Mouse (Mus musculus): ENCODE measurements at regions not wholly inside any gene's neighbourhood (a gene's known extent, or its start where the extent isn't known, plus 50 kb on each side); places are given as distances from the start of the nearest gene placed in this dataset.
A peak's percentile ranks its signal among the peaks of the same experiment; 100 is the strongest.

DNA sequence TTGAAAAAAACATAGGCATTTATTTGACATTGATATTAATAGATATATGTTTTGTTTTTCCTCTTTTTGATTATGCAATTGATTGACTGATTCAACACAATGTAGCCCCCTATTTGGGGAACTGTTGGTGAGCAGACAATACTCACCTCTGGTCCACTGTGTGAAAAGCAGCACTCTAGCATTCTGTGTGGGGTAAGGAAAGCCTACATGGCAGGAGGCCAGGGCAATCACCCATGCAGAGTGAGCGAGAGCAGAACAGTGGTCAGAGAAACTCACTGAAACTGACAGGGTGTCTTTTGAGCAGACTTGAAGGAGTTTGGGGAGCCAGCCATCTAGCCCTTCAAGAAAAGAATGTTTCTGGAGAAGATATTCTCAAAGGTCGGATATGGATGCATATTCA, 73.2 kb upstream of the Azi2 start:
- peak; percentile 7 to 53 for DNase-seq

DNA sequence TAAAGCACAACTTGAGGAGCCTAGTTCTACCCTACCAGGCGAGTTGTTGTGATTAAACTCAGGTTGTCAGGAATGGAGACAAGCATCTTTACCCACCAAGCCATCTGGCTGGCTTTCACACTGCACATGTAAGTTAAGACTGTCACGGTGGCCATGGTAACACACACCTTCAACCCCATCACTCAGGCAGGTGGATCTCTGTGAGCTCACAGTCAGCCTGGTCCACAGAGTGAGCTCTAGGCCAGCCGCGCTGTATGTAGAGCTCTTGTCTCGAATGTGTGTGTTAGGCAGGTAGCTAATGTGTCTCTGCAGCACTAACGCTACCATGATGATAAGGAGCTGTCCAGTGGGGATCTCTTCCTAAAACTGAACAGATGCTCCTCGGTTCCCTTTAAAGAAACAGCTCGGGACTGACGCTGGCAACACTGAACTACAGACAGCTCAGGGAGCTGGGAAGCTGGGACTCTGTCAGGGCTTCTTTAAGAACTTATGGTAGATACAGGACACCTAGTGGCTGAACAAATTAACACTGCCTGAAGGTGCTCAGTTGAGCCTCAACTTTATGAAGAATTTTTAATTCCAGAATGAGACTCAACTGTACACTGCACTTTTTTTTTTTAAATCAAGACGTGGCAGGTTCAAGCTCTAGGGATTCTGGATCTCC, 73.8 kb upstream of the Azi2 start:
- DNase-seq = no peak

DNA sequence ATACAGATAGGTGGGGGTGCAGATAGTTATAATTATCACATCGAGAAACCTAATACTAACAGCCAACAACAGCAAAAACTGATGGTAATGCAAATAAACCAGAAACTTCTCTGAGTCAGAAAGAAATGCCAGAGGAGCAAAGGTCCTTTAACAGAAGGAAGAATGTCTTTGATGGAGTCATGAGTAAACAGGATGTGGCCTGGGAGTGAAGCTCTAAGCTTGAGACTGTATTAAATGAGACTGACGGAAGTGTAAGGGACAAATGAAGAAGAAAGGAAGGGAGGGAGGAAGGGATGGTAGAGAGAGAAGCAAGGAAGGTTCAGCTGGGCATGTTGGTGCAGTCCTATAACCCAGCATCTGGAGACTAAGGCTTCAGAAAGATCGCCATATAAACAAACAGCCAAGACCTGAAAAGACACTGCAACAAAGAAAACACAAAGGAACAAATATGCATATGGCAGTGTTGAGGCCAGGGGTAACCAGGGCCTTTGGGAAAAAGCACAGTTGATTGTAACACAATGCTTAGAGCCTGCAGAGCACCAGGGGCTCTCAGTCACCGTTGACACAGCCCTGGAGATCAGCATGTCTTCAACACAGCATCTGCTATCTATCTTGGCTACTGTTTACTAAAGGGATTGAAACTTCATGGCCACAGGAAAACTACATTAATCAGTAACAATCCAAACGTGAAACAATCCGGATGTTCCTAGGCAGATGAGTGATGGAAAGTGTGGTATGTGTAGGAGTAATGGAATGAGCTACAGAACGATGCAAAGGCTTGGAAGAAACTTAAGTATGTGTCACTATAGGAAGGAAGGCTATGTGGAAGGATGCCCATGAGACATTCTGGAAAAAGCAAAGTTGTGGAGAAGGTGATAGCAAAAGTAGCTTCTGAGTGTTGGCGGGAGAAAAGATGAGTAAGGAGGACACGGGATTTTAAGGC, 77.9 kb upstream of the Azi2 start:
- peak in 1 of 2 experiments; percentile 1 for DNase-seq

DNA sequence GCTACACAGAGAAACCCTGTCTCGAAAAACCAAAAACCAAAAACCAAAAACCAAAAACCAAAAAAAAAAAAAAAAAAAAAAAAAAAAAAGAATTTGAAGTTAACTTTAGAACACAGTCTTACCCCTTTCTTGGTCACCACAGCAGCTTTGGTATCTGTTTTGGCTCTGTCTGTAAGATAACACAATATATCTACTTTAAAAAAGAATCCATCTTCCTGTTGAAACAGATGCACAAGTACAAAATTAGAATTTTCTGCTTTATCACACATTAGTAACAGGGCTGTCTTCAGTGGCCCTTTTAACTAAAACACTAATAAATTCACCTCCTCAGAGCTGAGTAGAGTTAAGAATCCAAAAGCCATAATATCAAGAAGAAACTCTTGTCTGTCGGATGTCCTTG, 80.5 kb upstream of the Azi2 start:
- no peak for DNase-seq

DNA sequence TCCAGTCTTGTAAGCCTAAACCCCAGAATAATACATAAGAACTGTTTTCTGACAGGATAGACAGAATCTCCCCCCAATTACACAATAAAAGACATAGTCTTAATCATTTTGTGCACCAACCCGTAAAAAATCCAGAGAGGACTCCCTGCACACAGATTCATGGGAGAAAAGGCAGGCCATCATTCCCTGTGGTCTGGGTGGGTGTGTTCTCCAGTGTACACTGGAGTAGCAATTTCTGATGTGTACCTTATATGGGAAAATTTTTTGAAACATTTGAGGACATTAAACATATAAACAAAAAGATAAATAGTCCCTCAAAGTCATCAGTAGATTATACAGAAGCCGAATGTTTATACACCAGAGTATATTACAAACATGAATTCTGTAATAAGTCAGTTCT, 83.1 kb upstream of the Azi2 start:
- DNase-seq = no peak

DNA sequence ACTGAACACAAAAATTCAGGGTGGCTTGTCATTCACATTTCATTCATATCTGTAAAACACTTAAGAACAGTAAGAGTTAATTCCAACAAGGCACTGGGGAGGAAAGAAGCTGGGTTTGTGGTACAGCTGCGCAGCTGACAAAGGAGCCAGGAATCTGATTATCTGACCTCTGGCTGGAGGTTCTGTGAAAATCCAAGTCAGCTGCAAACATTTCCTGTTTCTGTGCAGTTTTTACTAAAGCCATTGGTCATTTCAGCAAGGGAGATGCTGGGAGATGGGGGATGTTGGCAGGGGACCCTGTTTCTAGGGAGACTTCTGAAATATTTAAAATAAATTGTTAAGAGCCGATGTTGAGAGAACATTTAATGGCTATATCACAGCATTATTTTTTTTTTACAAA, 83.6 kb upstream of the Azi2 start:
- DNase-seq = peak in 1 of 2 experiments; percentile 4

DNA sequence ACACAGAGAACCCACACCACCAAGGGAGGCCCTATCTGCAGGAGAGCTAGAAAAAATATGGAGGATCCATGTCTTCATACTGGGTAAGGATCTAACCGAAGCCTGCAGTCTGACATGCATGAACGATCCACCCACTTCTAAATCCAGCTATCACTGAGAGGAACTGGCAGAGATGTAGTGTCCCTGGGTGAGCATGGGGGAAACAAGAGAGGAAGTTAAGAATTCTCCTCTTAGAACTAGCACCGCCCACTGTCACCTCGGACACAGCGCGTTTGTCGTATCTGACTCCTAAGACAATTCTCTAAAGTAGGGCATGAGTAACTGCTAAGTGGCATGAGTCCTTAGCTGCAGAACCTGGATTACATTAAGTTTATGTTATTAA, 112.8 kb upstream of the Azi2 start:
- no peak for DNase-seq

DNA sequence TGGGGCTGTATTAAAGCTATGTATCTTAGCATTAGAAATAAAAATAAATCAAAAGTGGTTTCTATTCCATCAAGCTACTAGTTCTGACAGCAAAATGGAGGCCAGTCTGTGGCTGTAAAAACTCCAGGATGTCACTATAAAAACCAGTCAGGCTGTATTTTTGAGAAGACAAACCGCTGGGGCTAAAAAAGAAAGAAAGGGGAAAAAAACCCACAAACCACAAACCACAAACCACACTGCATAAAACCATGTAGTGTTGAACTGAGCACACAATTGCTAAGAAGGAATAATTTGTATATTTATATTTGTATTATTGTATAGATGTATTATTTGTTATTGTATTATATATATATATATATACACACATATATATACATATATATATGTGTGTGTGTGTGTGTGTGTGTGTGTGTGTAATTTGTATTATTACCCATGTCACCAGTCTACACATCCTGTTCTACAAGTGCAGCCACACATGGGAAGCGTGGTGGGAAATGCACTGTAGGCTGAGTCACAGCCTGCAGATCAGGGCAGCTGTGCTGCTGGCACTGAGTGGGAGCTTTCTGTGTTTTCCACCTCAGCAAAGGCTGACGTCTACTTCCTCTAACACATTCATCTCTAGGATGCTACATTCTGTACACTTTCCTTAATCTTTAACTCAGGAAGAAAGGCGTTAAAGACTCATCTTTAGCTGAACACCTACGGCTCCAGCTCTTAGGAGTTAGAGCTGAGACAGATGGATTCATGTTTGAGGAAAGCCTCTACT, 113.4 kb upstream of the Azi2 start:
- no peak for DNase-seq

DNA sequence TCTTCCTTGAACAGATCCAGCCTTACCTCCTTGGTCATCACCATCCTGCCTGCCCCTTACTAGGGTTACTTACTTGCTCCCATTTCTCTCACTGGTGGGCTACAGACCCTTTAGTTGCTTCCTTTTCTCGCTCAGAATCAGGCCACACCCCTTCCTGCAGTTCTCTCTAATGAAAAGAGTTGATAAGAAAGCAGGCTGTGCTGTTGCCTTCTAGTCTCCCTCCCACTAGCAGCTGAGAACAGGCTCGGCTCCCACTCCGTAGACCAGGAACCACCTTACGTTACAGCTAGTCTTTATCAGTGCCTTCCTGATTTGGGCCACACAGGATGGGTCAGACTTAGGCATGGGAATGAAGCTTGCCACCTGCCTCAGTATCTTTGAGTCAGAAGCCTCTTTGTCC, 117.3 kb upstream of the Azi2 start:
- DNase-seq = no peak

DNA sequence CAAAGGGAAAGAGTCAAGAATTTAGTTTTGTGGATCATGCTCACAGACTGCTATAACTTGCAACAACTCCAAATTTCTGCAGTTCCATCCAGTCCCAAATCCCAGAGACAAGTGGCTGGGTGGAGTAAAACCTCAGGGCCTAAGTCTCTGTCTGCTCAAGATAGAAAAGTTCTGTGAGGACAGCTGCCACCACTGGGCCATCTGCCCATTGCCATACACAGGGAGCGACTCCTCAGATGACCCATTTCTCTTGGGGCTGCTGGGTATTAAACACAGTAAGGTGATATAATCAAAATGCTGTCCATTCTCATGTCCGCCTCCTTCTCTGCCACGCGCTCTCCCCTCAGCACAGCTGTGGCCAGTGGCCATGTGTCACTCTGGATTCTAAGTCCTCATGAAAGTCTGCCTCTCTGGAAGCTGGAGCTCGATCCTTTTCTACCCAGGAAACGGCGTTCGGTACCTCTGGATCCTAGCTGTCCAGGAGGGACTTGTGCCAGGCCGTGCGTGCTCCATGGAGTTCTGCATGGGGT, 132.3 kb upstream of the Azi2 start:
- no peak for DNase-seq

DNA sequence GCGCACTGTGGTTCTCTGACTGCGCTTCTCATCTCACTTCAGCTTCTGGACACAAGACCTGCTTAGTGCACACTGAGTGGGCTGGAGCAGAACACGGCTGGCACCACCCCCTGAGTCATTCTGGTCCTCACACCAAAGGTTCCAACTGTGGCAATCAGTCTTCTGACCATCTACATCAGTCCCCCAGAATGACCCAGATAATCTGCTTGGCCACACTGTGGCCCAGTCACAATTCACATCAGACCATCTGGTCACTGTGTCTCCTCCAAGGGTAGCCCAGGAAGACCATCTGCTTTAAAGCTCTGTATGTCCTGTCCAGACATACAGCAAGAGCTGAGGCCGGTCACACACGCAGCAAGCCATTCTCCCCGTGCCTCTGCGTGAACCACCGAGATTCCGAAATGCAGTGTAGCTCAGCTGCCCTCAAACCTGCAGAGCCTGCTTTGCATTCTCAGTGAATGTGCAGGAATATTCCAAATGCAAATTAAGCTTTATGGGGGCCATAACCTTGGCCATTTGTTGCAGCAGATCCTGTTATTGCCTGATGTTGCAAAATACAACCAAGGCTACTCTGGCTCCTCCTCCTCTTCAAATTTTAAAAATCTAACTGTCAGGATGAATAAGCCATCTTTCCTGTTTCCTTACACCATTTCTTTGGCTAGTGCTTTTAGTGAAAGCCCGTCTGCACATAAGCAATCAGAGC, 135.1 kb upstream of the Azi2 start:
- DNase-seq = no peak

DNA sequence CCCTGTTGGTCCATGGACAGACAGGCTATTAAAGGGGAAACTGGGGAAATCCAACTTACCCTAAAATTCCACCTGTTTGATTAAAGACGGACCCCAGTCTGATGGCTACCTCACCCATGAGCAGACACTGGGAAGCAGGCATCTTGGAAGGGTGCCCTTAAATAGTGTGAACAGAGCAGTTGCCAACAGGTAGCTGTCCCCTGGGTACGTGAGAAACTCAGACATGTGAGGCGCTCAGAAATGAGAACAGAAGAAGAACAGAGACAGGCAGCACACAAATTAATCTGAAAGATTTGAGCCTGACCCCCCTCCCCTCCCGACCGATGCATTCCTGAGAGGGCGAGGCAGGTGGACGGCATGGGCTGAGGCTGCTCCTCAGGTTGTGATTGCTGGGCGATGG, 135.7 kb upstream of the Azi2 start:
- DNase-seq = no peak

DNA sequence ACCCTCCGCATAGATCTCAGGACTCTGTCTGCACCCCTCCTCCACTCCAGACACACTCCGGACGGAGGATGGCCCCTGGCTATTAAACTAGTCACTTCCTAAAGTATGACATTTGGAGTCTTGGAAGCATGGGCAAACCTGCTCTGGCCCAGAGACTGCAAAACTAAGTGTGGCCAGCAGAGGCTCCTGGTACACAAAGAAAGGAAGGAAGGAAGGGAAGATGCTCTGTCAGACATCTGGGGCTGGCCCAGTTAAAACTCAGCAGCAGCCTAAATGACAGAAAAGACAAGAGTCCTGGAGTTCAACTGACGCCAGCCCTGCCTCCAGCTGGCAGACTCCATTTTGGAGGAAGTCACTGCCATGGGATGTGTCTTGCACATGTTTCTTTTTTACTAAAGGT, 137.3 kb upstream of the Azi2 start:
- DNase-seq = peak in 1 of 2 experiments; percentile 41

DNA sequence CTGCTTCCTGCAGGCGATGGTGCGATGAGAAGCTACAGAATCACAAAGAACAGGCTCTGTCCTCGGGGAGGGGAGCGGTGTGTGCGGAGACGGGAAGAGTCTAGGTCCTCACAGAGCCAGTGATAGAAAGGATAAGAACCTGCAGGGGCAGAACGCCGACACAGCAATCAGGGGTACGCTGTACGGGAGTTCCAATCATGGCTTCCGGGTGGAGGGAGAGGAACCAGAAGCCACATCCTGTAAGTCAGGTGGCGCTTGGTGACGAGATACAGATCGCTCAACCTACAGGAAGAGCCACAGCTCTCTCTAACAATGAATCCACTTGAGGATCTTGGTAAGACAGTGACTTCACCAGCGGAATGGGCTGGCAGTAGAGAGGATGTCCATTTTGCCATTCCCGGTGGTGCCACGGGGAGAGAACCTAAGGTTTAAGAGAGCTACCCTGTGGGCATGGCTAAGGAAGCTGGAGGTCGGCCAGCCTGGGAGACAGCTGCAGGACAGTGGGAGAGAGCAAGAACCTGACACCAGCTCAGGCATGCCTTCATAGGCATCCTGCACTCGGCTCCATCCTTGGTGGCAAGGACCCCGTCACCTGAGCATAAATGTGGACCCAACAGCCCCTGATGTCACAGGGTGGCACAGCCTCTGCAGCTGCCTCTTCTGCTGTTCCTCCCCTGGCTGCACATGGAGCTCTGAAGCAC, 137.9 kb upstream of the Azi2 start:
- DNase-seq = no peak

DNA sequence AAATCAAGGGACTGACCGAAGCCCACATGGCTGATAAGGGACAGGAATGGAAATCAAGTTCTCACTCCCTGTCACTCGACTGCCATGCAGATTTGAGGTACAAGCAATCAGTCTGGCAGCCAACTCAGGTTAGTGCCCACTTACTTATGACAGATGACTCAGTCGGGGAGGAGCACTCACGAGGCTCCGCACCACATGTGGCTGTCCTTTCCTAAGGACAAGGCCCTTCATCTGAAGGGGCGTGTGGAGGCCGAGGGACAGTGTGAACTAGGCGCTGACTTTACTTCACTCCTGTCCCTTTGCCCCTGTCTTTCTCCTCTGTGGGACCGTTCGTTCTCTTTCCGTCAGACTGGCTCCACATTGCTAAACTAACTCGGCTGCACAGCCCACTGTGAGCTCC, 139.7 kb upstream of the Azi2 start:
- DNase-seq = no peak

DNA sequence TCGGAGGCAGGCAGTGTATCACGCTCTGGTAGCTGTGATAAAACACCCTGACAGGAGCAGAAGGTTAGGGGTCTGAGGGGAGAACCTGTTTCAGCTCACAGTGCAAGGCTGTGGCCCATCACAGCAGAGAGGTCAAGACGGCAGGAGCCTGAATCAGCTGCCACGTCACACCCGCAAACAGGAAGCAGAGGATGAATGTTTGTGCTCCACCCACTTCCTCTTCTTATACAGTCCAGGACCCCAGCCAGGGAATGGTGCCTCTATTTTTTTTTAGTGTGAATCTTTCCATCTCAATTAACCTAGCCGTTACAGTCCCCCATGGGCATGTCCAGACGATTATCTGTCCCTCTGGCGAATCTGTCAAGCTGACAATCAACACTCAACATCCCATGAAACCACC, 143.8 kb upstream of the Azi2 start:
- DNase-seq = no peak

DNA sequence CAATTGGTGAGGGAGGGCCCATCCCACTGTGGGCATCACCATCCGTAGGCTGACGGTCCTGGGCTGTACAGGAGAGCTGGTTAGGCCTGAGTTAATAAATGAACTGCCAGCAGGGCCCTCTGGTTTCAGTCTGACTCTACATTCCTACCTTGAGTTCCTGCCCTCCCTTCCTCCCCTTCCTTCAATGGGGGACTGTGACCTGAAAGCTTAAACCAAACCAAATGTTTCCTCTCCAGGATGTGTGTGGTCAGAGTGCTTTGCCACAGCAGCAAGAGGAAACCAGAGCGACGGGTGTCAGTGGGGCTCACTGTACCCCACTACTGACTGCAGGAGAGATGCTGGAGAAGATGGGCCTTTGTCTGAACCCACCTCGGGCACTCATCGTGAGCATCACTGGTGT, 147.7 kb upstream of the Azi2 start:
- DNase-seq = no peak

DNA sequence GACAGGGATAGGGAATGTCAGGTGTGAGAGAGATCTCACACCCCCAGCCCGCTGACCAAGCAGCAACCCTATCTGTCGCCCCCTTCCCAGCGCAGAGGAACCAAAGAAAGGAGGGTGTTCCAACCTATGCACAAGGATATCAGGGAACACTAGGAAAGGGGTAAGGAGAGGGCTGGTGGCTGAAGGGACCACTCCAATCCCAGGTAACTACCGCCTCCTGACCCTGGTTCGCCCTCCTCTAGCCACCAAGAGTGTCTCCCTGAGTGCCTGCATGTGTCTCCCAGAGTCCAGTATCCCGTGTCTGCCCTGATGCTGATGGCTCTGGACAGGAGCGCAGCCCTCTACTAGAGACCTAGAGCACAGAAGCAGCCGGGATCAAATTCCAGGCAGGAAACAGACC, 167.1 kb upstream of the Azi2 start:
- DNase-seq = no peak

DNA sequence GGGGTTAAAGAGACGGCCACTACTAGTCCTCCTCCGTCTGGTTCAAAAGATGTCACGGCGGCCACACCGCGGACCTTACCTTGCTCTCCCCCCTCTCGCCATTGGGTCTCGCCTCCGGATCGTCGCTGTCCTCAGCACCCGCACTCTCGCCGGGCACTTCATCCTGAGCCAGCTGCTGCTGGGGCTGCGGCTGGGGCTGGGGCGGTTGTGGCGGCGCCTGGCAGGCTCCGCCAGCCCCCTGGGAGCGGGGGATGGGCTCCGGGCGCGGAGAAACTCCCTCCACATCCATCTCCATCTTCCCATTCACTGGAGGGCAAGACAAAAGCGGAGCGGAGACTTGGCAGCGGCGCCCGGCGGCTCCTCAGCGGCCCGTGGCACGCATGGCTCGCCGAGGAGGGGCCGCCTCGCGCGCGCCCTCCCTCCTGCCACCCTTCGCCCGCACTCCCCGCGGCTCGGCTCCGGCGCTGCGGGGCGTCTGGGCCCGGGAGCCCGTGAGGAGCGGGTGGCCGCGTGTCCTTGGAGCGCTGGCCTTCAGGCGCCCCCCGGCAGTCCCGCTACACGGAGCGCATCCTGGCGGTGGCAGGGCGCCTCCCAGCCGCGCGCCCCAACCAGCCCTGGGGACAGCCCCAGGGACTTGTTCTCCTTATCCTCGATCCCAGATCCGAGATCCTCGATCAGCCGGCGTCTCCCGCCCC, 167.8 kb upstream of the Azi2 start:
- no peak for DNase-seq

DNA sequence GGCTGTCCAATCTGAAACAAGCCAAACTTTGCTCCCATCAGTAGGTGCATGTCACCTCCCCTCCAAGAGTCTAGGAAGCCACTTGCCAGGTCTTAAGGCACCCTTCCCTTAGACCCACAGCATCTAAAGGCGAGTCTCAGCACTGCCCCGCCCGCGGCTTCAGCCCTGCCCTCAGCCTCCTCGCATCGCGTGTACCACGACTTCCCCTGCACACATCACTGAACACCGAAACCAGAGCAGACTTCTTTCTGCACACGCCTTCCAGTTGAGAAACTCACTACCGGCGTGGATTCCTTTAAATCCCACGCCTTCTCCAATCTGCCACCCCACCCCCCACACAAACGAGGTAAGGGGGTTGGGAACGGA, 168.3 kb upstream of the Azi2 start:
- no peak for DNase-seq

DNA sequence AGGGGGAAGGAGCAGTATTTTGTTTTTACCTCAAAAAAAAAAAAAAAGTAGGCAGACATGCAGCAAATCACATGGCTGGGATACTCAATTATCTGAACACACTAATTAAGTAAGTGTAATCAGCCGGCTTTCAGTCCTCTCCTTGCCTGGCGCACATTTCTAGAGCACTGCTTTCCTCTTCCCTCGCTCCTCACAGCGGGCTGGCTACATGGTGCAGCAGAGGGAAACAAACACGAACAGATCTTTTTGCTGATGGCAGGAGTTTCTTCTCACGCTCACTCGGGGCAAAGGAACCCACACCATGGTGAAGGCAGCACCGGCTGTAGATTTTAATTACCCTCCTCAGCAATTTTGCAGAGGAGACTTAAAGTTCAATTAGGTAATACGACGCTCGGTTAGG, 169.7 kb upstream of the Azi2 start:
- DNase-seq = no peak

DNA sequence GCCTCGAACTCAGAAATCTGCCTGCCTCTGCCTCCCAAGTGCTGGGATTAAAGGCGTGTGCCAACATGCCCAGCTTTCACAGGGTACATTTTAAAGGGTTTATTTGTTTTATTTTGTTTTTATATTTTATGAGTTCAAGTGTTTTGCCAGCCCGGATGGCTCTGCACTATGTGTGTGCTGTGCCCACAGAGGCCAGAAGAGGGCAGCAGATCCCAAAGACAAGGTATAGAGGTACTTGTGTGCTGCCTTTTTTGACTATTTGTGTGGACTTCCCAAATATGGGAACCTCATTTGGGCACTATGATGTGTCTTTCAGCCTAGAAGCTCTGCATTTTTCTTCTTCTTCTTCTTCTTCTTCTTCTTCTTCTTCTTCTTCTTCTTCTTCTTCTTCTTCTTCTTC, 176.4 kb upstream of the Azi2 start:
- no peak for DNase-seq

Data from kidney, adult 8-10 months (tissue).